Mouse (Mus musculus): ENCODE measurements around the gene Snapin.

The Snapin gene

DNA sequence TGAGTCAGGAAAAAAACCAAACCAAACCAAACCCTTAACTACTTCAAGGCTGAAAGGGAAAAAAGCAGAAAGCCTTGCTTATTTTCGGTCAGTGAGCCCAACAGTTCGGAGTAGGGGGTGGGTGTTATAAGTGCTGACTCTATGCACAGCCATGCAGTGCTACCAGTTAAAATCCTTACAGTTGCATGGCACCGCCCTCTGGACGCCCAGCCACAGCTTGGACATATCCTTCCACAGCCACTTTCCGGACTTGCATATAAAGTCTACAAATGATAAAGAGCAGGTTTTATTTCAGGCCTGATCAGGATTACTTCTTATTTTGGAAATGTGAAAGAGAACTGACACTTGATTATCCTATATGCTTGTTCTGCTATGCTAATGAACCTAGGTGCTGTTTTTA is 14.4 kb upstream of the Snapin start:
- no peak for DNase-seq (ENCODE audit: low read depth, low spot score)

DNA sequence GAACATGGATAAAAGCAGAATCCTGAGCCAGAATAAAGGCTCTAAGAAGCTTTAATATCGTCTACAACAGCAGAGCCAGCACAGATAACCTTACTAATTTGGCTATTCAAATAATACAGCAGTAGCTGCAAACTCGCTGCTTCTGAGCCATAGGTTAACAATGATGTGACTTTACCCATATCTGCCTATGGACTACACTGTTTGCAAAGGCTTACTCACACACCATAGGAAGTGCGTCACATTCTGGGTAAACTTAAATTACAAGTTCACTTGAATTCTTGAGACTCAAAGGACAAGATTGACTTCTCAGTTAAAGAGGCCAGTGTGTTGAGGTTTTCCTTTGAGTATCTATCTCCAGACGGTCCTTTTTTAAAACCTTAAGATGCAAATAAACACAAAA is 12.6 kb upstream of the Snapin start:
- DNase-seq (ENCODE audit: low read depth, low spot score) = no peak

DNA sequence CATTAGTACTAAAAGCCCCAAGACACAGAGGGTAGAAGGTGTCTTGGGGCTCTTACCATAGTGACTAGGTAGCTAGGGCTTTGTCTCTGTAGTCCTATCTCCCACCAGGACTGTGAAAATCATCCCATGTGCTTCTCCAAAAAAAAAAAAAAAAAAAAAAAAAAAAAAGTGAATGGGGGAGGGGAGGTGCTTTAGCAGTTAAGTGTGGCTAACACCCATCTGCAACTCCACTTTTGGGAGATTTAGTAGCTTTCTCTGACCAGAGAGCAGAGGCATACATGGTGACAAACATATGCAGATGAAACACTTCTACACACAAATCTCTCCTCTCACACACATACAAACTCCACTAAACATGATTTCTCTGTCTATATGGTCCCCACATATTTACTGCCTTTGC is 6.8 kb upstream of the Snapin start:
- no peak for DNase-seq (ENCODE audit: low read depth, low spot score)

DNA sequence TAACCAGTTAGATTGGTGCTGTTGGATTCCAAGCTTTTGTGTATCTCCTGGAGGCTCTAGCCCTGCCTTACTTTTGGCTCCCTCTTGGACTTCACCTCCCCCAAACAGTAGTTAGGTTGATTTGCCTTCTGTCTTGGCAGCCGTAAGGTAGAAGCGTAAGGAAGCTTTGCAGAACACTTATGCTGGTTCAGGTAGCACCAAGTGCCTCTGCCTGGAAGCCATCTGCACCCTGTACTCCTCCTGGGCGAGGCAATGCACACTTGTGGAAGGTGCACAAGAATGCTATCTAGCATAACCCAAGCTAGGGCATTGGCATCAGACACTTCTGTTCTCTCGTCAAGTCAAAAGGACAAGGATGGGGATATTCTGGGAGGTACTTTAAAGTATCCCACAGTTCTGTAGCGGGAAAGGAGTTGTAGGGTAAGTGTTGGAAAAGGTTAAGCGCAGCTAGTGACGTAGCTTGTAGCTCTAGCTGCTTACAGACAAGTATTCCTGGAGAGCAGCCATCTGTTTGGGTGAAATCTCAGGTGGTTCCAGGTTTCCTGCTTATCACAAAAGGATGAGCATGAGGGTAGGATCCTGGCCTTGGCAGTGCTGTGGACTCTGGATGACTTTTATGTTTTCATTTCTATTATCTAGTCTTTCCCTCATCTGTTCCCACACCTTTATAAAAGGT is 5.2 kb upstream of the Snapin start:
- DNase-seq (ENCODE audit: low read depth, low spot score) = no peak

DNA sequence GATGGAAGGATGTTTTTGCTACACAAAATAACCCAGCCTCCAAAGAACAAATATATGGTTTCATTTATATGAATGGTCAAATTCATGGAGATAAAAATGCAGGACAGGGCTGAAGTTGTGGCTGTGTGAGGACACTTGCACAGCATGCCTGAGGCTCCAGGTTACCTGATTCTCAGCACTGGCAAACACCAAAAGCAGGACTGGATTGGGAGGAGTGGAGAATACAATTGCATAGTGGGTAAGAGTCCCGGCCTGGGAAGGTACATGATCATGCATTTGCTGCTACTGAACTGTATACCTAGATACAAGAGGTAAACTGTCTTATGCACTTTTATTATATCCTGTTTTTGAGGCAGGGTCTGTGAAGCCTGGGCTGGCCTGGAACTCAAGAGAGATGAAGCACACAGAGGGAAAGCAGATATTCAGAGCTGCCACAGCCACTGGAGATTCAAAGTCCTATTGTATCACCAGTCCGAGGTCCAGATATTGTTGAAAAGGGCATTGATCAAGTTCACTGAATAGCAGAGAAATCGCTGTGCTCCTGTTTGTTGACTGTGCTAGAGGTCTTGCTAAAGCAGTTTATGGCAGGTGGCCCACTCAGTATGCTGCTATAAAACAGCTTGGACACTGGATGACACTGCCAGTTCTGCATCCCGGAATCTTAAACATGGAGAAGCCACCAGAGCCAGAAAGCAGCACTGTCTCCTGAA is 3.2 kb upstream of the Snapin start:
- DNase-seq (ENCODE audit: low read depth, low spot score) = no peak

DNA sequence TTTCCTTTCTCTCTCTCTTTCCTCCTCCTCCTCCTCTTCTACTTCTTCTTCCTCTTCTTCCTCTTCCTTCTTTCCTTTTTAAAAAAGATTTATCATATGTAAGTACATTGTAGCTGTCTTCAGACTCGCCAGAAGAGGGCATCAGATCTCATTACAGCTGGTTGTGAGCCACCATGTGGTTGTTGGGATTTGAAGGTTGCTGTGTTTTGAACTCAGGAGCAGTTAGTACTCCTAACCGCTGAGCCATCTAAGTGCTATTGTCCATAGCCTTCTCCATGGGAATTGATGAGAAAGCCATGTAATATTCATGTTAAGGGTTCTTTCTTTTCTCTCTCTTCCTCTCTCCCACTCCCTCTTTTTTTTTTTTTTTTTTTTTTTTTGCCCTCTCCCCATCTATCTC is 517 bp upstream of the Snapin start:
- peak; percentile 67 for DNase-seq (ENCODE audit: low read depth, low spot score)

DNA sequence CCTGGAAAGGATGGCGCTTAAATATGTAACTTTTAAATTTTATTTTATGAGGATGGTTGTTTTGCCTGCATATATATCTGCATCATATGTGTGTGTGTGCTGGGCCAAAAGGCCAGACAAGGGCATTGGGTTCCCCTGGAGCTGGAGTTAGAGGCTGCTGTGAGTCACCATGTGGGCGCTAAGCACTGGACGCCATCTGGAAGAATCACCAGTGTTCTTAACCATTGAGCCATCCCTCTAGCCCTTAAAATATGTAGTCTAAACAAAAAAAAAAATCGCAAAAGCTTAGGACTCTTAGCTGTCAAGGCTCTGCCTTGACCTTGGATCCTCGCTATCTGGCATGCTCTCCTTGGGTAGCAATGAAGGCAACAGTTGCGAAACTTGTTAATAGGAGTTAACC is 2.3 kb downstream of the Snapin start:
- no peak for DNase-seq (ENCODE audit: low read depth, low spot score)

DNA sequence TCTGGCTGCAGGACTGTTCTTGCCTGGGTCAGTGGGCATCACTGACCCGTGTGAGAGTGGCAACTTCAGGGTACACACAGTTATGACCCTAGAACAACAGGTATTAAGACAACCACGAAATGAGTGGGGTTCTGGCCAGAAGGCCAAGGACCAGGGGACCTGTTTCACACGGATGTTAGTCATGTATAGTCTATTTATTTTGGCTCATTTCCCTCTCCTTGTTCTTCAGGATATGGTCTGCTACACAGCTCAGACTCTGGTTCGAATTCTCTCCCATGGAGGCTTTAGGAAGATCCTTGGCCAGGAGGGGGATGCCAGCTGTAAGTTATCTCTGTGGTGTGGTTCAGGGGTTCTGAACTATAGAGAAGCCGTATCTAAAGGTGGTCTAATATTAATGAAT is 3.8 kb downstream of the Snapin start:
- no peak for DNase-seq (ENCODE audit: low read depth, low spot score)

DNA sequence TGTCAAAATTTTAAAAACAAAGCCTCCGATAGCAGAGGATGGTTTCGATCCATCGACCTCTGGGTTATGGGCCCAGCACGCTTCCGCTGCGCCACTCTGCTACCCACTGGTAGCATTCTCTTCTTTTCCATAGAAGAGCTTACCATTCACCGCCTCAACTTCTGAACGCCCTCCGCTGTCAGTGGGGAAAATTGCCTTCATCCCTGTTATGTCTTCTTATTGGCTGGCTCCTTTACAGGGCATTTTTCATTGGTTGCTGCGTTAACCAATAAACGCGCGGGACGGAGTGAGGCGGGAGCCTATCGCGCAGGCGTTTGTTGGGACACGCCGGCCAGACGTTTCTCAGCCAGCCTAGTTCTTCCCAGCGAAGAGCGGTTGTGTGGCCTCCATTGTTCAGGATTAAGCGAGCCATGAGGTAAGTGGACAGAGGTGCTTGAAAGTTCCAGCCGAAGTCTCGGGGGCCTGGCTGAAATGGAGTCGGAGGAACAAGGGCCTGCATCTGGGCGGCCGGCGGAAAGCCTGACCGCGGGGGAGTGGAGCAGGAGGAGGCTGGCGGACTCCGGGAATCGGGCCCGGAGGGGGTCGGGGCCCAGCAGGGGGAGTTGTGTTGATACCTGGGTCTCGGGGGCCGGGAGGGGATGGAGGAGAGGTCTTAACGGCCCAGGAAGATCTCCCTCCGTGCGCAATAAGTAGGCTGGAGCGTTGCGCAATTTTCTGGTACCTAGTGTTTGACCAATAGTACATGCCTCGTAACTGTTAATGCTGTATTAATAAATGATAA is 14.8 kb downstream of the Snapin start, which contains the start of gene Ilf2:
Gene Ilf2, plus strand, starts transcription at position 296 of the 781 bp plus-strand sequence.
- peak; percentile 99 for DNase-seq (ENCODE audit: low read depth, low spot score)

DNA sequence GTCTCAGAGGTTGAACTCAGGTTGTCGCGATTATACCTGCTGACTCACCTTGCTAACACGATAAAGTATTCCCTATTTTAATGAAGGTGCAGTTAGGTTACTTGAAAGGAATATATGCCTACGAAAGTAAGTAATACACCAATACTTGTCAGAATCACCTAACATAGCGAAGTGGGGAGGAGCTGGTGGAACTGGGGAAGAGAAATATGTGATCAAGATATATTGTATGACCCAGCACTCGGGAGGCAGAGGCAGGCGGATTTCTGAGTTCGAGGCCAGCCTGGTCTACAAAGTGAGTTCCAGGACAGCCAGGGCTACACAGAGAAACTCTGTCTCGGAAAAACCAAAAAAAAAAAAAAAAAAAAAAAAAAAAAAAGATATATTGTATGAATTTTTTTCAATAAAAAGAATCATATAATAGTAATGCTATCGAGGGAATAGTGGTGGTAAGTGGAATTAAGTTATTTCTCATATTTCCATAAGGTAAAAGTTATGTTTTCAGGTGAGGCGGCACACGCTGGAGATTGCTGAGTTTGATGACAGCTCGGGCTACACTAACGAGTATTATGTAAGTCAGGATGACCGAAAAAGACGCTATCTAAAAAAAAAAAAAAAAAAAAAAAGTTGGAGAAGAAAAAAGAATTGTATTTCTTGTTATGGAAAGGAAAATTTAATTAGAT is 15.5 kb downstream of the Snapin start:
- peak; percentile 39 for DNase-seq (ENCODE audit: low read depth, low spot score)

DNA sequence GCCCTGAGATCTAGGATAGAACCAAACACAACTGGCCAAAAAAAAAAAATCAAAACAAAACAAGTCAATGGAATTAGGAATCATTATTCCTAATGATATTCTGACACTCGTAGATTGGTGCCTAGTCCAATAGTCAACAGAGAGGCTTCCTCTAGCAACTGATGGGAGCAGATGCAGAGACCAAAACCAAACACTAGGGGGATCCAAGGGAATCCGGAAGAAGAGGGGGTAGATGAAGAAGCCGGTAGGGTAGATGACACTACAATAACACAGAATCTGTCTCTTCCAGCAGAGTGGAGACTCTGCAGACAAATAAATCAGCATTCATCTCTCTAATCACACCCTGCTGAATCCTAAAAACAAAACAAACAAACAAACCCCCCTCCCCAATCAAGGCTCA is 18.6 kb downstream of the Snapin start:
- DNase-seq (ENCODE audit: low read depth, low spot score) = peak; percentile 79

DNA sequence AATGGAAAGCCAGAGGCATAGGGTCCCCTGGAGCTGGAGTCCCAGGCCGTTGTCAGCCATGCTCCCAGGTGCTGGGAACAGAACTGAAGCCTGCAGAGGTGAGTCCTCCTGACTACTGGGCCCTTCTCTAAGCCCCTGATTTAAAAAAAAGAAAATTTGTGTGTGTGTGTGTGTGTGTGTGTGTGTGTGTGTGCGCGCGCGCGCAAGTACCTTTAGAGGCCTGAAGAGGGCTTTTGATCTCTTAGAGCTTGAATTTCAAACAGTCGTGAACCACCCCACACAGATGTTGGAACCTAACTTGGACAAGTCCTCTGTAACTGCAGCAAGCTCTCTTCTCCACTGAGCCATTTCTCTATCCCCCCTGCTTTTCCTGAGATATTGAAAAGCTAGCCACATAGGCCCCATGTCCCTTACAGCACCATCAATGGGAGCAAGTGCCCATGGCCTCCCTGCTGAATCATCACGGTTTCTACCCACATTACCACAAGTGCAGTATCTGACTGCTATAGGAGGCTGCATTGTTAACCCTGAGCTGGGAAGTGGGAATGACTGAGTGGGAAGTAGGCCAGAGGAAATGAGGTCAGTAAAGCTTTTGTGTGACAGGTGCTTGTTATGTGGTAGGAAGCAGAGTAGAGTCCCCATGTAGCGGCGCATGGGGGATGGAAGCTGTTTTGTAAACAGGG is 23.1 kb downstream of the Snapin start:
- peak; percentile 57 for DNase-seq (ENCODE audit: low read depth, low spot score)

DNA sequence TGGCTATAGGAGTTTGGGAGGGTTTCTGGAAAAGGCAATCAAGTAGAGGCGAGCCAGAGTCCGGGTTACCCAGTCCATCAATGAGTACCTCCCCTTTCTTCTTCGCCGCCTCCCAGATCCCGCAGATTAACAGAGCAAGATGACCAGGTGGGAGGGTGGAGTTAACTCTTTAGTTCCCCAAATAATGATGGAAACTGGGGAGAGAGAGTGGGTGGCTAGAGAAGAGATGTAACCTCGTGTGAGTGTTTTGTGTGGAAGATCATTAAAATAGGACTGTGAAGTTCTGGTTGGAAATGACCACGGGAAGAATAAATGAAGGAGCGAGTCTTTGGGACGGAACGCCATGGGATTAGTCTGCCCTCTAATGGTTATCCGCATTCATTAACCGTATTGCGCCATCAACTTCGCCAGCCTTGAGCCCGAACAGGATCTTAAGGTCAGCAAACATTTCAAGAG is 24.5 kb downstream of the Snapin start:
- peak; percentile 76 for DNase-seq (ENCODE audit: low read depth, low spot score)

DNA sequence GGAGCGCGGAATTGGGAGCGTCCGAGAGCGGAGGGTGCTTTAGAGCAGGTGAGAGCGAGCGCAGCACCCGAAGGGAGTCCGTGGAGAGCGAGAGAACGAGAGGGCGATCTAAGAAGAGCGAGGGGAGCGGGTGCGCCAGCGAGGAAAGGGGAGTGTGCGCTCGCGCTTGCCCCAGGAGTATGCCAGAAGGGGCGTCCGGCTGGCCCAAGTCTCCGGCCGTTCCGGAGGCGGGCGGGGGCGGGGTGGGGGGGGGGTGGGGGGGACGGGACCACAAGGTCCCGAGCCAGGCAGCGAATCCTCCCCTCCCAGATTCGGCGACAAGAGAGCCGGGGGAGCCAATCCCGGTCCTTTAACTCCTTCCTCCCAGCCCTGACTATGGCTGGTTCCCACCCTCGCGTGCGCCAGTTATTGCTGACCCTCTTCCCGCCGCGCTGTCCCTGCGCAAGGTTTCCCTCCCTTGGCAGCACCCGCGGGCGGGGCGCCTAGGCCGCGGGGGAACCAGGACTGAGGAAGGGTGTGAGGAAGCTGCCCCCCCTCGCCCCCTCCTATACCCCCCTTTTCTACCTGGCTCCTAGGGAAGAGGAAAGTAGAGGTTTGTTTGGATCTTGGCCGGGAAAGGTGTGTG is 25.0 kb downstream of the Snapin start, which contains the start of gene Npr1:
Gene Npr1, minus strand, starts transcription at position 181 of the 625 bp plus-strand sequence.
- peak; percentile 49 for DNase-seq (ENCODE audit: low read depth, low spot score)

DNA sequence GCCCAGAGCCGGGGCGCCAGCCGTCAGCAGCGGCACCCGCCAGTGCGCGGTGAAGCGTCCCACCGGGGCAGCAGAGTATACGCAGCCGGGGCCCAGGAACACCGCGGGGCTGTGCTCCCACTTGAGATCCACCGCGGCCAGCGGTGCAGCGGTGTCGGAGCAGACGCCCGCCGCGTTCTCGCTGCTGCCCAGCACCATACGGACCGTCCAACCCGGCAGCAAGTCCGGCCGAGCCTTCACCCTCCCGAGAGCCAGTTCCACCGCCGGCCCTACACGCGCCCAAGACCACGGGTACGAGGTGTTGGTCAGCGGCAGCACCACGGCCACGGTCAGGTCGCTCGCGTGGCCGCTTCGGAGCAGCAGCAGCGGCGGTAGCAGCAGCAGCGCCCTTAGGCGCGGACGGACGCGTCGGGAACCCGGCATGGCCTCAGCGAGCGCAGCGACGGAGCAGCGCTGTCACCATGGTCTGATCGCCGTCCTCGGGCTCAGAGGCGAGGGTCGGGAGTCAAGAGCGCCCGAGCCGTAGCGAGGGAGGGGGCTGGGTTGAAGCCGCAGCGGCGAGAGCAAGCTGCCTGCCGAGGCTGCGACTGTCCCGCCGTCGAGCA is 25.6 kb downstream of the Snapin start:
- DNase-seq (ENCODE audit: low read depth, low spot score) = peak; percentile 73

DNA sequence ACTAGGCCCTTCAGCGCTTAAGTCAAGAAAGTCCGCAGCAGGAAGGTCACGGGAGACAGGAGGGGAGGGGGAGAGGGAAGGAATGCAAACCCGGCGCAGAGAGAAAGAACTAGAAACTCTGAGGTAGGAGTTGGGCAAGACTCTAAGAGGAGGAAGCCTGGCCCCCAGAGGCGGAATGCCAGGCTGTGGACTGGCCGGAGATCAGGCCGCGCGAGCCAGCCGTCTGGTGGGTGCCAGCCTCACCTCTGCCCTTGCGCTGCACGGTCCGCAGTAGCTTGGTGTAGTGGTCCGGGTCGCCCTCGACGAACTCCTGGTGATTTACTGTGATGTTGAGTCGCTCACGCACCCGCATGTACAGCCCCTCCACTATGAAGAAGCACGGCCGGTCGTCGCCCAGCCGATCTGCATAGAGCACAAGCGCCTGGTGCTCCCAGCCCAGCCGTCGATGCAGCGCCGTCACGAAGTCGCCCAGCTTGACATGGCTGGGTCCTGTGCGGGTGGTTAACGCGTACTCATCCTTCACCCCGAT is 26.2 kb downstream of the Snapin start:
- DNase-seq (ENCODE audit: low read depth, low spot score) = peak; percentile 68

DNA sequence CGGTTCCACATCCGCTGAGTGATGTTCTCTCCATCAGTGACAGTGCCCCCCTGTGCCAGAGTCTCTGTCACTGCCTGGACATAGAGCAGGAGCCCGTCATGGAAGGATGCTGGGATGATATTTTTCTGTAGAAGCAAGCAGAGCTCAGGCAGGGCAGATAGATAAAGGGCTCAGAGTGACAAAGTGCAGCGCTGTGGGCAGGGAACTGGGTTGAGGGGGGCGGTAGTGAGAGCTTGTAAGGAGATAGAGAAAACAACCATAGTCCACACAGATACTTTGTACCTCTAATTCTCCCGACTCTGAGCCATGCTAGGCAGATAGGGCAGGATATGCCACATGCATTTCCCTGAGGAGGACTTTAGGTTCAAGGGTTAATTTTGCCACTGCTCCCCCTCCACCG is 28.3 kb downstream of the Snapin start:
- DNase-seq (ENCODE audit: low read depth, low spot score) = no peak

DNA sequence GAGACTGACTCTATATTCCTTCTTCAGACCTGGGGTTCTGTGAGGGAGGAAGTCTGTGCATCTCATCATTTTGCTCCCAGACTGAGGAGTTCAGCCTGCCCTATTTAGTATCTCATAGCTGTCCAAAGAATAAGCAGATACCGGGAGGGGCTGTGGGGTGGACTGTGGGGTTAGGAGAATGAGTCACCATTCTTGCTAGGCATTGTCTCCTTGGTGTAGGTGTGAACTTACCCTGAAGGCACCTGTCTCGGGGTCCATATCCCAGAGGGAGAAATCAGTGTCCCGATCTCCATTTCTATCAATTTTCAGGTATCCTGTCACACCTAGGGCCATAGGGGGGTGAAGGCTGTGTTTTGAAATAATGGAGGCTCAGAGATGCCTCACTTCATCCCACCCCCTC is 28.9 kb downstream of the Snapin start:
- DNase-seq (ENCODE audit: low read depth, low spot score) = no peak

DNA sequence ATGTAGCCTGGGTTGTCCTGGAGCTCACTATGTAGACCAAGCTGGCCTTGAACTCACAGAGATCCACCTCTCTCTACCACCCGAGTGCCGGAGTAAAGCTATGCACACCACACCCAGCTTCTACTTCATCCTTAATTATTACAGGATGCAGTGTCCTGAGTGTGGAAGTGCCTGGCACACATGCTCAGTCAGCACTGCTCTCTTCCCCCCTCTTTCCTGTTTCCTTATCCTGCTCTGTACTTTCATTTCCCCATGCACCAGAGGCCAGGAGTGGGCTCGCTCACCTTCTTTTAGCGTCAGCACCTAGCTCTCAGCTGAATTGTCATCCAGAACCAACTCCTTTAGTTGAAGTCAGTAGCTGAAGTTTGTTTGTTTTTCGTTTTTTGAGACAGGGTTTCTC is 30.5 kb downstream of the Snapin start:
- no peak for DNase-seq (ENCODE audit: low read depth, low spot score)

DNA sequence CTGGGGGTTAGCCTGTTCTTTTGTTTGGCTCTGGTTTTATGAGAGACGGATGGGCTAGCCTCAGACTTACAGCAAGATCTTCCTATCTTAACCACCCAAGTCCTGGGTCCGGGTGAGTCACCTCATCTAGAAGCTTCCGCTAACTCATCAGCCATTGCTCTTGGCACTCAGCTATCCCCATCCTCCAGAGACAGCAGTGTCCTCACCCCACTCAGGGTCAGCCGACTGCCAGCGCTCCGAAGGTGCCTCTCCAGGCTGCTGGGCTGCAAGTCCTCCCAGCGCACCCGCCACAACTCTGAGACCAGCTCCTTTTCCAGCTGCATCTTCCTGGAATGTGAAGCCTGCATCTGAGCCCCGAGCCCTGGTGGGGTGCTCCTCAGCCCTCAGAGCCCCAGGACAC is 31.1 kb downstream of the Snapin start:
- no peak for DNase-seq (ENCODE audit: low read depth, low spot score)
